In the genomic region with DNA sequence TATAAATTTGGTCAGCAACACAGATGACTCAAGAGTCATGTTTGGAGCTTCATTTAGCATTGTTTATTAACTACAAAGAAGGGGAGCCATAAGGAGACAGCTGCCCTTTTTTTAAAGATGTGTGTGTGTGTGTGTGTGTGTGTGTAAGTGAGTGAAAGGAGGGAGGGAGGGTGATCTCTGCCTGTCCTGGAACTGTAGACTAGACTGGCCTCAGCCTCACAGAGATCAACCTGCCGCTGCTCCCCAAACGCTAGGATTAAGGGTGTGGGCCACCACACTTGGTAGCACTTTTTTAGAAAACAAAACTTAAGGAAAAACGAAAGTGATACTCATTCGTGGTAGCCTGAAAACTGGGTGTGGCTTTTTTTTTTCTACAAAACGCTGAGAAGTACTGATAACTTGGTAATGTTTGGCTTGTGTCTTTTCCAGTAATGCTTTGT, we compare ENCODE assay signal across 8 mouse cellular contexts. TPM values are rescaled to one million over a fixed set of nuclear protein-coding genes. Genes with fewer than 3 reads are reported as not detected.
A peak's percentile ranks its signal among the peaks of the same experiment; 100 is the strongest.
DNase-seq lines count a peak whose midpoint lies in the region; ATAC-seq and TF ChIP-seq lines count a peak whose summit lies in the region.

No protein-coding gene starts in this region.

- peak overlapping the region; percentile 65 for H3K4me2 ChIP-seq in embryonic facial prominence, embryonic 14.5 days (ENCODE audit: low read depth, low read length)
- H3K4me2 ChIP-seq in hindbrain, embryonic 15.5 days, result 0 out of 2 replicates have a peak overlapping the region, but pooled peaks have one; percentile 13
- peak overlapping the region; percentile 80 for H3K4me2 ChIP-seq in liver, embryonic 12.5 days

- H3K27ac ChIP-seq in embryonic facial prominence, embryonic 14.5 days (replicated peaks; ENCODE audit: low read depth, low read length), result peak overlapping the region; percentile 58; the same call in 1 of the 2 replicates
- H3K27ac ChIP-seq in hindbrain, embryonic 15.5 days (replicated peaks), result no peak overlapping the region
- peak overlapping the region; percentile 100 for H3K27ac ChIP-seq in liver, embryonic 12.5 days
- peak overlapping the region; percentile 99 for H3K27ac ChIP-seq in spleen, adult 2 months (ENCODE audit: insufficient read depth, low read length)

- H3K4me3 ChIP-seq in embryonic facial prominence, embryonic 14.5 days (ENCODE audit: low read depth, low read length), result peak overlapping the region; percentile 86
- no peak overlapping the region for H3K4me3 ChIP-seq in hindbrain, embryonic 15.5 days
- H3K4me3 ChIP-seq in liver, embryonic 12.5 days, result peak overlapping the region; percentile 86
- peak overlapping the region; percentile 58 for H3K4me3 ChIP-seq in spleen, adult 2 months (ENCODE audit: extremely low read depth, insufficient read depth, insufficient read length)

- 55% methylated on average over 5 of the region's 5 CpGs for WGBS in embryonic facial prominence, embryonic 14.5 days
- 70% methylated on average over 5 of the region's 5 CpGs for WGBS in hindbrain, embryonic 15.5 days
- WGBS in liver, embryonic 12.5 days (ENCODE audit: insufficient replicate concordance), result 15% methylated on average over 5 of the region's 5 CpGs
- 1% methylated on average over 5 of the region's 5 CpGs for WGBS in spleen, adult 2 months

- no peak for ATAC-seq in embryonic facial prominence, embryonic 14.5 days (ENCODE audit: low read depth)
- no peak for ATAC-seq in hindbrain, embryonic 15.5 days (ENCODE audit: low FRiP score, low read depth)
- no peak for ATAC-seq in liver, embryonic 12.5 days
- no peak for ATAC-seq in frontal cortex, adult (ENCODE audit: low TSS enrichment)

- no peak for TF ChIP-seq CTCF in spleen, adult 2 months (IDR thresholded peaks at IDR 0.05; ENCODE audit: extremely low read depth, insufficient read depth, insufficient read length, insufficient replicate concordance)

- H3K36me3 ChIP-seq in embryonic facial prominence, embryonic 14.5 days (ENCODE audit: control insufficient read depth, insufficient read depth, low read length), result peaks cover 19% of the 10 kb centered on the region
- peaks cover 11% of the 10 kb centered on the region for H3K36me3 ChIP-seq in hindbrain, embryonic 15.5 days
- peaks cover 20% of the 10 kb centered on the region for H3K36me3 ChIP-seq in liver, embryonic 12.5 days
- peaks cover 12% of the 10 kb centered on the region for H3K36me3 ChIP-seq in spleen, adult 2 months (ENCODE audit: control insufficient read depth, insufficient read depth, low read length)

- no peaks in the 10 kb centered on the region for H3K27me3 ChIP-seq in embryonic facial prominence, embryonic 14.5 days (replicated peaks; ENCODE audit: control insufficient read depth, insufficient read depth, low read length)
- no peaks in the 10 kb centered on the region for H3K27me3 ChIP-seq in hindbrain, embryonic 15.5 days
- no peaks in the 10 kb centered on the region for H3K27me3 ChIP-seq in liver, embryonic 12.5 days (replicated peaks)
- H3K27me3 ChIP-seq in spleen, adult 2 months (ENCODE audit: control insufficient read depth, insufficient read depth, low read length), result no peaks in the 10 kb centered on the region

- peaks cover 18% of the 10 kb centered on the region for H3K4me1 ChIP-seq in embryonic facial prominence, embryonic 14.5 days (ENCODE audit: control insufficient read depth, insufficient read depth, low read length)
- H3K4me1 ChIP-seq in hindbrain, embryonic 15.5 days (replicated peaks), result peaks cover 25% of the 10 kb centered on the region
- H3K4me1 ChIP-seq in liver, embryonic 12.5 days, result peaks cover 50% of the 10 kb centered on the region
- H3K4me1 ChIP-seq in spleen, adult 2 months (ENCODE audit: control insufficient read depth, insufficient read depth, insufficient read length), result peaks cover 3% of the 10 kb centered on the region; the same call in 1 of the 2 replicates

- DNase-seq in embryo, embryonic 10.5 days (ENCODE audit: low spot score), result peak; percentile 3
- no peak for DNase-seq in embryo, embryonic 9.5 days (ENCODE audit: extremely low spot score)
- DNase-seq in CD8-positive naive resting alpha-beta T cell, adult 2 months (ENCODE audit: low read depth in 2 of 2, low spot score in 2 of 2), result peak; percentile 16 to 40
- peak; percentile 8 for DNase-seq in embryonic facial prominence, embryonic 14.5 days (ENCODE audit: low spot score)
- peak; percentile 14 to 48 for DNase-seq in spleen, adult 2 months (ENCODE audit: low read depth in 1 of 2, low spot score in 2 of 2)

- TF ChIP-seq POLR2A in spleen, adult 2 months (IDR thresholded peaks at IDR 0.05; ENCODE audit: low read depth, low read length), result peak; percentile 19

- H3K9me3 ChIP-seq in embryonic facial prominence, embryonic 14.5 days (ENCODE audit: control insufficient read depth, low read length), result no peaks in the 10 kb centered on the region
- no peaks in the 10 kb centered on the region for H3K9me3 ChIP-seq in hindbrain, embryonic 15.5 days
- H3K9me3 ChIP-seq in liver, embryonic 12.5 days (replicated peaks), result no peaks in the 10 kb centered on the region

- no peak overlapping the region for H3K9ac ChIP-seq in embryonic facial prominence, embryonic 14.5 days (ENCODE audit: low read depth, low read length)
- no peak overlapping the region for H3K9ac ChIP-seq in hindbrain, embryonic 15.5 days
- peak overlapping the region; percentile 97 for H3K9ac ChIP-seq in liver, embryonic 12.5 days

RNA-seq across cellular contexts. Expression of a gene that starts 0.9 kb away (rescaled TPM):
- polyA plus RNA-seq in embryonic facial prominence, embryonic 14.5 days (2014; fragmentation: Nextera tagmentation; extraction: Ambion mirVana), result 44.0 and 44.8 TPM in 2 replicates
- polyA plus RNA-seq in hindbrain, embryonic 15.5 days (2015; fragmentation: Nextera tagmentation; extraction: Ambion mirVana), result 21.0 and 23.8 TPM in 2 replicates
- 26.4 and 27.6 TPM in 2 replicates for polyA plus RNA-seq in liver, embryonic 12.5 days (2016; fragmentation: Nextera tagmentation; extraction: Ambion mirVana)
- polyA plus RNA-seq in spleen, adult 2 months (2012; rRNA removed), result 17.5 and 17.6 TPM in 2 replicates

RNA-seq across cellular contexts. Expression of a gene that starts 2.0 kb away (rescaled TPM):
- 113 and 121 TPM in 2 replicates for polyA plus RNA-seq in embryonic facial prominence, embryonic 14.5 days (2014; fragmentation: Nextera tagmentation; extraction: Ambion mirVana)
- polyA plus RNA-seq in hindbrain, embryonic 15.5 days (2015; fragmentation: Nextera tagmentation; extraction: Ambion mirVana), result 63.3 and 65.6 TPM in 2 replicates
- 64.2 and 67.4 TPM in 2 replicates for polyA plus RNA-seq in liver, embryonic 12.5 days (2016; fragmentation: Nextera tagmentation; extraction: Ambion mirVana)
- 27.6 and 28.9 TPM in 2 replicates for polyA plus RNA-seq in spleen, adult 2 months (2012; rRNA removed)

Comparison
In these comparisons a context has a peak if more than half of its experiments do, and no peak if none do; other contexts are left out.
1. H3K4me2 ChIP-seq: peak in every context shown above with its lines; median percentile 80 in liver, embryonic 12.5 days; 65 in embryonic facial prominence, embryonic 14.5 days; 13 in hindbrain, embryonic 15.5 days.